Mouse (Mus musculus) megakaryocyte, adult 5-6 weeks (primary cell): Measurements from ENCODE around the gene Ndufa4. TPM values are rescaled to one million over a fixed set of nuclear protein-coding genes. Genes with fewer than 3 reads are reported as not detected.
"Not testable (repeated sequence)": the region's sequence is repeated elsewhere in the genome, so short reads cannot be mapped to it uniquely, and the experiment has no call there.

Experiments used
- ATAC-seq: 2 replicates; pipeline ENCODE4 v1.8.0; 2016; ENCODE audit warnings: mild to moderate bottlenecking, inconsistent platforms; ENCODE audit not compliant: poor library complexity, severe bottlenecking
- total RNA-seq, 2 experiments: library from RNA; stranded (forward) in 1 of 2; stranded (reverse) in 1 of 2; fragments of 153-499, 151-499 nt in 1 of 2; fragments of 221-1000, 200-1000 nt in 1 of 2; gene quantifications; 2 replicates each; pipeline versions ENCODE4 v1.2.3 to v1.2.4; 2015 to 2017

The Ndufa4 gene
- total RNA-seq (2015): 412 and 455 TPM in 2 replicates
- 315 and 338 TPM in 2 replicates for total RNA-seq (2017)

GRCm38 (mm10) chr6:11907269-11908032 lies at the start of gene Ndufa4, which contains the start of gene Phf14:
Ndufa4 (minus strand) TSS chr6:11907497.
Phf14 (plus strand) TSS chr6:11907809.
- ATAC-seq: peak; percentile 94

- ATAC-seq: no peak; the same call in 1 of the 2 replicates
These were observed 40.8 kb upstream of the Ndufa4 start for GRCm38 (mm10) chr6:11948100-11948499.

GRCm38 (mm10) chr6:11942089-11942488 lies 34.8 kb upstream of the Ndufa4 start:
- ATAC-seq: no peak

- no peak for ATAC-seq
These were observed 33.6 kb upstream of the Ndufa4 start for GRCm38 (mm10) chr6:11940895-11941294.

GRCm38 (mm10) chr6:11933403-11933802 lies 26.1 kb upstream of the Ndufa4 start:
- no peak for ATAC-seq

- ATAC-seq: no peak
These were observed 20.2 kb upstream of the Ndufa4 start for GRCm38 (mm10) chr6:11927485-11927884.

GRCm38 (mm10) chr6:11926082-11926595 lies 18.8 kb upstream of the Ndufa4 start:
- peak; percentile 51 for ATAC-seq

GRCm38 (mm10) chr6:11925496-11926041 lies 18.3 kb upstream of the Ndufa4 start:
- peak; percentile 93 for ATAC-seq

GRCm38 (mm10) chr6:11908170-11908569 lies 873 bp upstream of the Ndufa4 start:
- no peak for ATAC-seq

GRCm38 (mm10) chr6:11906890-11907268 lies 418 bp downstream of the Ndufa4 start:
- ATAC-seq: peak; percentile 27

GRCm38 (mm10) chr6:11900809-11901310 lies 6.4 kb downstream of the Ndufa4 start:
- 0 out of 2 replicates have a peak, but pooled peaks have one; percentile 24 for ATAC-seq

GRCm38 (mm10) chr6:11875364-11875763 lies 31.9 kb downstream of the Ndufa4 start:
- not testable (repeated sequence) for ATAC-seq

Other genes with a start within 250 kb of the Ndufa4 start
- 70.0 and 77.8 TPM in 2 replicates for gene Phf14, start 312 bp upstream of the Ndufa4 start, total RNA-seq (2015)
- 71.8 and 80.6 TPM in 2 replicates for gene Phf14, start 312 bp upstream of the Ndufa4 start, total RNA-seq (2017)